Mouse (Mus musculus): ENCODE measurements around the gene Per1.

Gene Per1

GRCm38 (mm10) chr11:69133566-69133922 lies 38.5 kb downstream of the Per1 start:
- peak; percentile 38 for DNase-seq (ENCODE audit: low read depth, low spot score)

GRCm38 (mm10) chr11:69133923-69134621 lies 39.1 kb downstream of the Per1 start:
- DNase-seq (ENCODE audit: low read depth, low spot score), result peak; percentile 69

DNA sequence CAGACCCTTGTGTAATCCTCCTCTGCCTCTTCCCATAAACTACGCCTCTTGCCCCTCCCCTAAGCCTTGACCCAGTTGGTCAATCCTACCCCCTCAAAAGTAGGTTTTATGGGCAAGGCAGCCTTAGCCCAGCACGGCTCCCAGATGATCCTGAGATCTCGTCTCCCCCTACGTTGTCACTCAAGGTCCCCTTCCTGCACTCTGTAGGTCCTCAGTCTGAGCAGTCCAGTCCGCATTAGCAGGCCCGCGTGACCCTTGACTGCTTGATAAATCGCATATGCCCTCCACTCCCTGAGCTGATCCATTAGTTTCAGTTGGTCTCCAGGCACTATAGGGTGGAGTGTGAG lies 39.6 kb downstream of the Per1 start:
- no peak for DNase-seq (ENCODE audit: low read depth, low spot score)

DNA sequence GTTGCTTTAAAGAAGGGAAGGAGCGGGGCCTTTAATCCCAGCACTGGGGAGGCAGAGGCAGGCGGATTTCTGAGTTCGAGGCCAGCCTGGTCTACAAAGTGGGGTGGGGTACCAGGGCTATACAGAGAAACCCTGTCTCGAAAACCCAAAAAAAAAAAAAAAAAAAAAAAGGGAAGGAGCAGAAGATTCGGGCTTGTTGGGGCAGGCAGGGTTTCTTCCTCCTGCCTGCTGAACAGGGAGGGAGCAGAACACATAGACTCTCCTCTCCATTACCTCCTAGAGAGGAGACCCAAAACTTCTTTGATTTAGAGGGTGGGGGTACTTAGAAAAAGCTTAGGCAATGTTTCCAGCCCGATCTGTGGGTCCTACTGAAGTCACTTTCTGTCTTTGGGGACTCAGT lies 40.3 kb downstream of the Per1 start:
- DNase-seq (ENCODE audit: low read depth, low spot score), result no peak

DNA sequence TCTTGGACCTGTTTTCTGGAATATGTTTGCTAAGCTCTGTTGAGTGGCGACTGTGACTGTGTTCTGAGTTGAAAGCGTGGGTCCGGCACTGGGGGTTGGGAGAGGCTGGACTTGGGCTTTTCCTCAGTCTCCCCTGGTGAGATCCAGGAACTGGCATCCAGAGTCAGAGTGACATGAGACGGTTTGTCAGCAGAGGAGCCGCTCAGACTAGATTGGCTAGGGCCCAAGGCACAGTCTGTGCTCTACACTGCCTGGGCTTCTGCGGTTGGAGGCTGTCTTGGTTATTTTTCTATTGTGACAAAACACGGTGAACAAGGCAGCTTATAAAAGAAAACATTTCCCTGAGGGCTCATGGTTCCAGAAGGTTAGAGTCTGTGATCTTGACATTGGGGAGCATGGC lies 52.5 kb downstream of the Per1 start:
- DNase-seq (ENCODE audit: low read depth, low spot score), result no peak

GRCm38 (mm10) chr11:69148451-69148960 lies 53.5 kb downstream of the Per1 start:
- no peak for DNase-seq (ENCODE audit: low read depth, low spot score)

GRCm38 (mm10) chr11:69149728-69150127 lies 54.7 kb downstream of the Per1 start:
- no peak for DNase-seq (ENCODE audit: low read depth, low spot score)

- DNase-seq (ENCODE audit: low read depth, low spot score), result peak; percentile 78
Observed at GRCm38 (mm10) chr11:69150444-69150843, 55.4 kb downstream of the Per1 start.

- no peak for DNase-seq (ENCODE audit: low read depth, low spot score)
Observed at GRCm38 (mm10) chr11:69151004-69151403, 56.0 kb downstream of the Per1 start.

- DNase-seq (ENCODE audit: low read depth, low spot score), result no peak
Observed at GRCm38 (mm10) chr11:69153831-69154230, 58.8 kb downstream of the Per1 start.

GRCm38 (mm10) chr11:69155351-69155750 lies 60.3 kb downstream of the Per1 start:
- no peak for DNase-seq (ENCODE audit: low read depth, low spot score)

- peak; percentile 17 for DNase-seq (ENCODE audit: low read depth, low spot score)
Observed at GRCm38 (mm10) chr11:69156800-69157199, 61.8 kb downstream of the Per1 start, which contains the start of gene Alox12b. Alox12b (plus strand) TSS chr11:69156989.

Measured in CD4-positive, CD25-positive, alpha-beta regulatory T cell, adult 2 months (primary cell).